Mouse (Mus musculus): Measurements from ENCODE around the gene Sptlc2.

GRCm38 (mm10) chr12:87284726-87285125, 103.4 kb downstream of the Sptlc2 start:
- TF ChIP-seq EP300 (IDR thresholded peaks at IDR 0.05; ENCODE audit: low read depth) (no peak), CTCF (IDR thresholded peaks at IDR 0.05; ENCODE audit: low read depth) (no peak)
